1 mouse cellular context compared by ENCODE assay signal in the genomic region with DNA sequence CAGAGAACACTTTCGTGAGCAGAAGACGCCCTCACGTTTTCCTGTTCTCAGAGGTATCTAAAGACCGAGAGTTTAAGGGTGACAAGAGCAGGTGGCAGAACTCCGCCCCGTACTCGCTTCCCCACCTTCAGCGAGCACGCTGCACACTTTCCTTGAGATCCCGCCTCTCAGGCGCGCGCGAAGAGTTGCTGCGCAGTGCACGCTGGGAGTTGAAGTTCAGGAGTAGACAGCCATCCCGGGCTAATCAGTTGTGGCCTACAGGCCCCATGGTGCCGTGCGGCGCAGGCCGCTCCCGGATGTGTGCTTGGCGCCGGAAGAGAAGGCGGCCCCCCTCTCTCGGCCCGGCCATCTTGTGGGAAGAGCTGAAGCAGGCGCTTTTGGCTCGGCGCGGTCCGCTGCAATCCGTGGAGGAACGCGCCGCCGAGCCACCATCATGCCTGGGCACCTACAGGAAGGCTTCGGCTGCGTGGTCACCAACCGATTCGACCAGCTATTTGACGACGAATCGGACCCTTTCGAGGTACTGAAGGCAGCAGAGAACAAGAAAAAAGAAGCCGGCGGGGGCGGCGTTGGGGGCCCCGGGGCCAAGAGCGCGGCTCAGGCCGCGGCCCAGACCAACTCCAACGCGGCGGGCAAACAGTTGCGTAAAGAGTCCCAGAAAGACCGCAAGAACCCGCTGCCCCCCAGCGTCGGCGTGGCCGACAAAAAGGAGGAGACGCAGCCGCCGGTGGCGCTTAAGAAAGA.
TF ChIP-seq lines count a peak whose summit lies in the region.

No protein-coding gene starts in this region.

TF ChIP-seq in MEL, 35 proteins besides CTCF, POLR2A, EP300 and RAD21 (continued from another document):
- TF ChIP-seq RCOR1 (IDR thresholded peaks at IDR 0.05; ENCODE audit: low read depth, low read length) = no peak
- peak; percentile 84; the same call in 1 of the 2 replicates for TF ChIP-seq MAZ (IDR thresholded peaks at IDR 0.05; ENCODE audit: low read depth, low read length)
- TF ChIP-seq POLR2AphosphoS5 (IDR thresholded peaks at IDR 0.05; ENCODE audit: borderline replicate concordance, low read depth, low read length) = peak; percentile 71; the same call in 1 of the 2 replicates
- no peak for TF ChIP-seq MEF2A (IDR thresholded peaks at IDR 0.05; ENCODE audit: extremely low read depth, insufficient replicate concordance, low read depth, low read length, poor library complexity, severe bottlenecking)
- TF ChIP-seq USF1 (IDR thresholded peaks at IDR 0.05; ENCODE audit: low read depth, low read length) = no peak
- TF ChIP-seq USF2 (IDR thresholded peaks at IDR 0.05; ENCODE audit: borderline replicate concordance in 1 of 2, insufficient read depth in 1 of 2, low read depth in 1 of 2, low read length in 2 of 2) = no peak
- no peak for TF ChIP-seq MYB (IDR thresholded peaks at IDR 0.05; ENCODE audit: low read depth, low read length)
- no peak; the same call in 1 of the 2 replicates for TF ChIP-seq ETS1 (IDR thresholded peaks at IDR 0.05; ENCODE audit: low read depth, low read length)
- TF ChIP-seq TAL1 (IDR thresholded peaks at IDR 0.05; ENCODE audit: low read length) = no peak
- peak; percentile 93 for TF ChIP-seq MYC (IDR thresholded peaks at IDR 0.05; ENCODE audit: low read depth, low read length)
- TF ChIP-seq ELF1 (IDR thresholded peaks at IDR 0.05; ENCODE audit: low read depth, low read length) = peak; percentile 87
- TF ChIP-seq CHD2 (IDR thresholded peaks at IDR 0.05; ENCODE audit: low read length) = peak; percentile 85
- TF ChIP-seq HCFC1 (IDR thresholded peaks at IDR 0.05; ENCODE audit: low read depth, low read length) = peak; percentile 98
